Mouse (Mus musculus): ENCODE measurements around the gene Ovol1. TPM values are rescaled to one million over a fixed set of nuclear protein-coding genes. Genes with fewer than 3 reads are reported as not detected.

The Ovol1 gene
- total and polyA plus RNA-seq, 2 experiments from 2014 or later, result 0.05 to 0.27 TPM

GRCm38 (mm10) chr19:5567180-5567533, 6.7 kb upstream of the Ovol1 start:
- Histone ChIP-seq H3K36me3 (ENCODE audit: insufficient read depth, low read length) (peaks cover 14% of the 10 kb centered on the region; the same call in 1 of the 2 replicates), H3K27me3 (ENCODE audit: insufficient read depth, low read length) (peaks cover 24% of the 10 kb centered on the region), H3K27ac (ENCODE audit: low read depth, low read length) (peak overlapping the region; percentile 81; the same call in 1 of the 2 replicates), H3K9me3 (ENCODE audit: low read length) (no peaks in the 10 kb centered on the region), H3K4me1 (ENCODE audit: insufficient read depth, low read length) (0 out of 2 replicates have a peak, but pooled peaks cover 4% of the 10 kb centered on the region), H3K4me2 (ENCODE audit: low read depth, low read length, poor library complexity, severe bottlenecking) (peak overlapping the region; percentile 94), H3K9ac (replicated peaks; ENCODE audit: low read length, poor library complexity, severe bottlenecking) (peak overlapping the region; percentile 80), H3K4me3 (ENCODE audit: low read depth, low read length) (peak overlapping the region; percentile 58)
- no peak for TF ChIP-seq CTCF (IDR thresholded peaks at IDR 0.05)
- ATAC-seq (ENCODE audit: low FRiP score) (peak; percentile 15), DNase-seq (ENCODE audit: low spot score) (peak; percentile 7)
- WGBS, result 2% methylated on average over 25 of the region's 26 CpGs

GRCm38 (mm10) chr19:5566316-5566715, 5.9 kb upstream of the Ovol1 start:
- 53% methylated on average over 5 of the region's 5 CpGs for WGBS
- H3K27ac ChIP-seq (ENCODE audit: low read depth, low read length), result no peak overlapping the region
- 0 out of 2 replicates have a peak, but pooled peaks cover 4% of the 10 kb centered on the region for H3K4me1 ChIP-seq (ENCODE audit: insufficient read depth, low read length)
- peaks cover 31% of the 10 kb centered on the region for H3K27me3 ChIP-seq (ENCODE audit: insufficient read depth, low read length)
- no peak for TF ChIP-seq CTCF (IDR thresholded peaks at IDR 0.05)
- H3K9me3 ChIP-seq (ENCODE audit: low read length), result no peaks in the 10 kb centered on the region
- DNase-seq (ENCODE audit: low spot score) (no peak), ATAC-seq (ENCODE audit: low FRiP score) (no peak)
- no peak overlapping the region for H3K4me2 ChIP-seq (ENCODE audit: low read depth, low read length, poor library complexity, severe bottlenecking)
- H3K9ac ChIP-seq (replicated peaks; ENCODE audit: low read length, poor library complexity, severe bottlenecking), result no peak overlapping the region
- no peak overlapping the region for H3K4me3 ChIP-seq (ENCODE audit: low read depth, low read length)
- H3K36me3 ChIP-seq (ENCODE audit: insufficient read depth, low read length), result peaks cover 14% of the 10 kb centered on the region; the same call in 1 of the 2 replicates

- Histone ChIP-seq H3K27ac (ENCODE audit: low read depth, low read length) (no peak overlapping the region), H3K4me2 (ENCODE audit: low read depth, low read length, poor library complexity, severe bottlenecking) (no peak overlapping the region), H3K27me3 (ENCODE audit: insufficient read depth, low read length) (peaks cover 59% of the 10 kb centered on the region), H3K9me3 (ENCODE audit: low read length) (no peaks in the 10 kb centered on the region), H3K36me3 (ENCODE audit: insufficient read depth, low read length) (no peaks in the 10 kb centered on the region), H3K9ac (replicated peaks; ENCODE audit: low read length, poor library complexity, severe bottlenecking) (no peak overlapping the region), H3K4me3 (ENCODE audit: low read depth, low read length) (no peak overlapping the region), H3K4me1 (ENCODE audit: insufficient read depth, low read length) (0 out of 2 replicates have a peak, but pooled peaks cover 6% of the 10 kb centered on the region)
- TF ChIP-seq CTCF (IDR thresholded peaks at IDR 0.05), result no peak
- ATAC-seq (ENCODE audit: low FRiP score) (no peak), DNase-seq (ENCODE audit: low spot score) (no peak)
- WGBS, result 89% methylated on average over 10 of the region's 10 CpGs
These were observed 2.3 kb upstream of the Ovol1 start for GRCm38 (mm10) chr19:5562776-5563175.

GRCm38 (mm10) chr19:5561886-5562285, 1.4 kb upstream of the Ovol1 start:
- ATAC-seq (ENCODE audit: low FRiP score) (no peak), DNase-seq (ENCODE audit: low spot score) (no peak)
- H3K9me3 ChIP-seq (ENCODE audit: low read length), result no peaks in the 10 kb centered on the region
- H3K36me3 ChIP-seq (ENCODE audit: insufficient read depth, low read length), result no peaks in the 10 kb centered on the region
- no peak for TF ChIP-seq CTCF (IDR thresholded peaks at IDR 0.05)
- H3K4me3 ChIP-seq (ENCODE audit: low read depth, low read length), result no peak overlapping the region
- H3K4me2 ChIP-seq (ENCODE audit: low read depth, low read length, poor library complexity, severe bottlenecking), result no peak overlapping the region
- 72% methylated on average over 3 of the region's 3 CpGs for WGBS
- peaks cover 67% of the 10 kb centered on the region for H3K27me3 ChIP-seq (ENCODE audit: insufficient read depth, low read length)
- no peak overlapping the region for H3K9ac ChIP-seq (replicated peaks; ENCODE audit: low read length, poor library complexity, severe bottlenecking)
- H3K27ac ChIP-seq (ENCODE audit: low read depth, low read length), result no peak overlapping the region
- H3K4me1 ChIP-seq (ENCODE audit: insufficient read depth, low read length), result 0 out of 2 replicates have a peak, but pooled peaks cover 6% of the 10 kb centered on the region

- peak overlapping the region; percentile 40 for H3K4me3 ChIP-seq (ENCODE audit: low read depth, low read length)
- 21% methylated on average over 10 of the region's 10 CpGs for WGBS
- TF ChIP-seq CTCF (IDR thresholded peaks at IDR 0.05), result no peak
- H3K9ac ChIP-seq (replicated peaks; ENCODE audit: low read length, poor library complexity, severe bottlenecking), result no peak overlapping the region
- no peak for DNase-seq (ENCODE audit: low spot score)
- 0 out of 2 replicates have a peak, but pooled peaks cover 6% of the 10 kb centered on the region for H3K4me1 ChIP-seq (ENCODE audit: insufficient read depth, low read length)
- no peaks in the 10 kb centered on the region for H3K9me3 ChIP-seq (ENCODE audit: low read length)
- no peak for ATAC-seq (ENCODE audit: low FRiP score)
- H3K36me3 ChIP-seq (ENCODE audit: insufficient read depth, low read length), result no peaks in the 10 kb centered on the region
- H3K27me3 ChIP-seq (ENCODE audit: insufficient read depth, low read length), result peaks cover 70% of the 10 kb centered on the region
- peak overlapping the region; percentile 66 for H3K4me2 ChIP-seq (ENCODE audit: low read depth, low read length, poor library complexity, severe bottlenecking)
- H3K27ac ChIP-seq (ENCODE audit: low read depth, low read length), result no peak overlapping the region
These were observed 875 bp upstream of the Ovol1 start for GRCm38 (mm10) chr19:5561252-5561790.

GRCm38 (mm10) chr19:5559631-5560456, 602 bp downstream of the Ovol1 start:
- no peaks in the 10 kb centered on the region for H3K9me3 ChIP-seq (ENCODE audit: low read length)
- peak overlapping the region; percentile 40 for H3K4me3 ChIP-seq (ENCODE audit: low read depth, low read length)
- 2% methylated on average over 62 of the region's 69 CpGs for WGBS
- H3K4me2 ChIP-seq (ENCODE audit: low read depth, low read length, poor library complexity, severe bottlenecking), result peak overlapping the region; percentile 66
- no peaks in the 10 kb centered on the region for H3K36me3 ChIP-seq (ENCODE audit: insufficient read depth, low read length)
- DNase-seq (ENCODE audit: low spot score) (no peak), ATAC-seq (ENCODE audit: low FRiP score) (no peak)
- H3K27me3 ChIP-seq (ENCODE audit: insufficient read depth, low read length), result peaks cover 68% of the 10 kb centered on the region
- H3K9ac ChIP-seq (replicated peaks; ENCODE audit: low read length, poor library complexity, severe bottlenecking), result no peak overlapping the region
- 0 out of 2 replicates have a peak, but pooled peaks cover 6% of the 10 kb centered on the region for H3K4me1 ChIP-seq (ENCODE audit: insufficient read depth, low read length)
- H3K27ac ChIP-seq (ENCODE audit: low read depth, low read length), result no peak overlapping the region
- no peak for TF ChIP-seq CTCF (IDR thresholded peaks at IDR 0.05)
